Mouse (Mus musculus): ENCODE results near the gene Tcp10c. TPM values are rescaled to one million over a fixed set of nuclear protein-coding genes. Genes with fewer than 3 reads are reported as not detected.

Gene Tcp10c
- polyA plus RNA-seq, 1 experiment from 2014 or later, result not detected

Other genes starting within 250 kb of the Tcp10c start
- gene Unc93a, start 222.8 kb upstream of the Tcp10c start, polyA plus RNA-seq (2016; fragmentation: Nextera tagmentation; extraction: Ambion mirVana), result not detected in 2 replicates
- not detected in 2 replicates for gene Smok2a, start 133.4 kb upstream of the Tcp10c start, polyA plus RNA-seq (2016; fragmentation: Nextera tagmentation; extraction: Ambion mirVana)
- gene Smok2b, start 124.3 kb upstream of the Tcp10c start, polyA plus RNA-seq (2016; fragmentation: Nextera tagmentation; extraction: Ambion mirVana), result not detected in 2 replicates

Measured in forebrain, embryonic 12.5 days (tissue).